Comparison of ENCODE assay signal across 8 mouse cellular contexts in genomic region chr3:40531286-40532141, GRCm38 (mm10). TPM values are rescaled to one million over a fixed set of nuclear protein-coding genes. Genes with fewer than 3 reads are reported as not detected.
A peak's percentile ranks its signal among the peaks of the same experiment; 100 is the strongest.
DNase-seq lines count a peak whose midpoint lies in the region; ATAC-seq and TF ChIP-seq lines count a peak whose summit lies in the region.

TSS of gene Intu (plus strand) at chr3:40531286.

- WGBS in forebrain, embryonic 10.5 days: under 1% methylated on average over 54 of the region's 54 CpGs
- under 1% methylated on average over 54 of the region's 54 CpGs for WGBS in heart, embryonic 16.5 days
- WGBS in lung, embryonic 14.5 days: under 1% methylated on average over 54 of the region's 54 CpGs
- under 1% methylated on average over 54 of the region's 54 CpGs for WGBS in neural tube, embryonic 14.5 days

- peak within 1 kb of the TSS; percentile 78 for H3K27ac ChIP-seq in forebrain, embryonic 10.5 days
- no peak within 1 kb of the TSS for H3K27ac ChIP-seq in heart, embryonic 16.5 days (ENCODE audit: low read length)
- no peak within 1 kb of the TSS for H3K27ac ChIP-seq in lung, embryonic 14.5 days (ENCODE audit: low read depth)
- H3K27ac ChIP-seq in neural tube, embryonic 14.5 days (ENCODE audit: low read depth, low read length): no peak within 1 kb of the TSS

- H3K4me2 ChIP-seq in heart, embryonic 16.5 days (ENCODE audit: low read depth, low read length): peak within 1 kb of the TSS; percentile 99
- H3K4me2 ChIP-seq in lung, embryonic 14.5 days: peak within 1 kb of the TSS; percentile 96
- peak within 1 kb of the TSS; percentile 100 for H3K4me2 ChIP-seq in neural tube, embryonic 14.5 days (ENCODE audit: low read depth, low read length)

- DNase-seq in ZHBTc4 (ENCODE audit: low read depth, low spot score): peak; percentile 51
- DNase-seq in forebrain, embryonic 10.5 days (ENCODE audit: extremely low spot score, low spot score): peak; percentile 64
- peak; percentile 70 for DNase-seq in kidney, postnatal 10 days
- DNase-seq in lung, embryonic 14.5 days: peak; percentile 69

- H3K4me1 ChIP-seq in forebrain, embryonic 10.5 days: peaks cover 33% of the 10 kb centered on the region
- peaks cover 23% of the 10 kb centered on the region for H3K4me1 ChIP-seq in heart, embryonic 16.5 days (ENCODE audit: control insufficient read depth, insufficient read depth, low read length)
- H3K4me1 ChIP-seq in lung, embryonic 14.5 days (ENCODE audit: insufficient read depth): no peaks in the 10 kb centered on the region
- H3K4me1 ChIP-seq in neural tube, embryonic 14.5 days (ENCODE audit: control insufficient read depth, insufficient read depth, low read length): peaks cover 8% of the 10 kb centered on the region

- ATAC-seq in heart, embryonic 16.5 days (replicated peaks; ENCODE audit: extremely low read depth, insufficient read depth, low FRiP score): peak; percentile 84
- ATAC-seq in lung, embryonic 14.5 days (ENCODE audit: insufficient read depth): peak; percentile 79
- peak; percentile 77 for ATAC-seq in neural tube, embryonic 14.5 days (ENCODE audit: low read depth)
- no peak for ATAC-seq in erythroid progenitor cell, adult 5-6 weeks (replicated peaks; ENCODE audit: low FRiP score, poor library complexity, severe bottlenecking)

- no peaks in the 10 kb centered on the region for H3K79me3 ChIP-seq in C2C12 (ENCODE audit: low read depth)

- peaks cover 4% of the 10 kb centered on the region for H3K27me3 ChIP-seq in C2C12 (ENCODE audit: control insufficient read depth, insufficient read depth, insufficient read length)
- peaks cover 79% of the 10 kb centered on the region for H3K27me3 ChIP-seq in forebrain, embryonic 10.5 days (ENCODE audit: poor library complexity, severe bottlenecking)
- H3K27me3 ChIP-seq in heart, embryonic 16.5 days (ENCODE audit: control insufficient read depth, insufficient read depth, low read length): peaks cover 12% of the 10 kb centered on the region
- peaks cover 26% of the 10 kb centered on the region for H3K27me3 ChIP-seq in lung, embryonic 14.5 days (ENCODE audit: insufficient read depth, low read length)
- peaks cover 6% of the 10 kb centered on the region for H3K27me3 ChIP-seq in neural tube, embryonic 14.5 days (ENCODE audit: control insufficient read depth, insufficient read depth, low read length)

- TF ChIP-seq CTCF in C2C12 (IDR thresholded peaks at IDR 0.05; ENCODE audit: control insufficient read depth, insufficient read depth, insufficient read length): peak; percentile 40
- peak; percentile 64 for TF ChIP-seq CTCF in lung, embryonic 14.5 days (IDR thresholded peaks at IDR 0.05; ENCODE audit: low read depth)

- no peak within 1 kb of the TSS for H3ac ChIP-seq in C2C12 (ENCODE audit: control insufficient read depth, insufficient read length, low read depth)

- no peaks in the 10 kb centered on the region for H3K36me3 ChIP-seq in C2C12 (ENCODE audit: control insufficient read depth, insufficient read depth)
- no peaks in the 10 kb centered on the region for H3K36me3 ChIP-seq in forebrain, embryonic 10.5 days (replicated peaks)
- H3K36me3 ChIP-seq in heart, embryonic 16.5 days (ENCODE audit: control insufficient read depth, insufficient read depth): no peaks in the 10 kb centered on the region
- H3K36me3 ChIP-seq in lung, embryonic 14.5 days (ENCODE audit: insufficient read depth): no peaks in the 10 kb centered on the region
- H3K36me3 ChIP-seq in neural tube, embryonic 14.5 days (ENCODE audit: control insufficient read depth, insufficient read depth, low read length): no peaks in the 10 kb centered on the region

- H3K4me3 ChIP-seq in C2C12 (ENCODE audit: insufficient read depth, poor library complexity, severe bottlenecking): no peak within 1 kb of the TSS
- H3K4me3 ChIP-seq in forebrain, embryonic 10.5 days: peak within 1 kb of the TSS; percentile 68
- H3K4me3 ChIP-seq in heart, embryonic 16.5 days (ENCODE audit: low read length): peak within 1 kb of the TSS; percentile 70
- peak within 1 kb of the TSS; percentile 53 for H3K4me3 ChIP-seq in lung, embryonic 14.5 days (ENCODE audit: low read depth, low read length)
- peak within 1 kb of the TSS; percentile 56 for H3K4me3 ChIP-seq in neural tube, embryonic 14.5 days (ENCODE audit: low read depth, low read length)

- peak within 1 kb of the TSS; percentile 72 for H3K9ac ChIP-seq in heart, embryonic 16.5 days (ENCODE audit: low read length)
- peak within 1 kb of the TSS; percentile 51 for H3K9ac ChIP-seq in lung, embryonic 14.5 days
- H3K9ac ChIP-seq in neural tube, embryonic 14.5 days (replicated peaks; ENCODE audit: low read depth, low read length): peak within 1 kb of the TSS; percentile 61

- H3K79me2 ChIP-seq in C2C12 (ENCODE audit: control insufficient read depth, insufficient read depth): no peaks in the 10 kb centered on the region

- H3K9me3 ChIP-seq in forebrain, embryonic 10.5 days: peaks cover 6% of the 10 kb centered on the region; the same call in 1 of the 2 replicates
- peaks cover 3% of the 10 kb centered on the region; the same call in 1 of the 2 replicates for H3K9me3 ChIP-seq in heart, embryonic 16.5 days (replicated peaks; ENCODE audit: control insufficient read depth, low read length)
- H3K9me3 ChIP-seq in lung, embryonic 14.5 days (ENCODE audit: low read depth, low read length): no peaks in the 10 kb centered on the region; the same call in 1 of the 2 replicates
- H3K9me3 ChIP-seq in neural tube, embryonic 14.5 days (ENCODE audit: control insufficient read depth, low read length): no peaks in the 10 kb centered on the region

TF ChIP-seq in C2C12, 6 proteins besides CTCF, POLR2A, EP300 and RAD21:
- no peak for TF ChIP-seq MAX (IDR thresholded peaks at IDR 0.05)
- TF ChIP-seq USF1 (IDR thresholded peaks at IDR 0.05; ENCODE audit: low read depth): no peak
- TF ChIP-seq MYOD1 (IDR thresholded peaks at IDR 0.05; ENCODE audit: control insufficient read depth, insufficient read length, low read depth): no peak
- no peak for TF ChIP-seq MYOG (IDR thresholded peaks at IDR 0.05; ENCODE audit: control insufficient read depth, extremely low read depth, insufficient read length)
- TF ChIP-seq CEBPB (IDR thresholded peaks at IDR 0.05; ENCODE audit: low read depth): no peak

RNA-seq across cellular contexts. Expression of gene Intu, which starts in this region (rescaled TPM):
- 2.0 TPM for polyA plus RNA-seq in C2C12 (2012; fragmentation: generic; extraction: Trizol)
- 8.0 and 9.4 TPM in 2 replicates for polyA plus RNA-seq in forebrain, embryonic 10.5 days (2016; fragmentation: Nextera tagmentation; extraction: Ambion mirVana)
- 2.7 and 3.7 TPM in 2 replicates for polyA plus RNA-seq in heart, embryonic 16.5 days (2015; fragmentation: Nextera tagmentation; extraction: Ambion mirVana)
- polyA plus RNA-seq in lung, embryonic 14.5 days (2014; fragmentation: Nextera tagmentation; extraction: Ambion mirVana): 3.7 and 4.1 TPM in 2 replicates
- 3.9 and 5.3 TPM in 2 replicates for polyA plus RNA-seq in neural tube, embryonic 14.5 days (2014; fragmentation: Nextera tagmentation; extraction: Ambion mirVana)
- total RNA-seq in erythroid progenitor cell, adult 5-6 weeks (2015; ENCODE audit: low replicate concordance): under 0.01 and 0.72 TPM in 2 replicates
- 7.4 TPM in 1 of 2 replicates, not detected in the other for total RNA-seq in erythroid progenitor cell, adult 5-6 weeks (2017; ENCODE audit: low replicate concordance)
